Mouse (Mus musculus) intestine, embryonic 14.5 days (tissue): Measurements from ENCODE around the gene Bnipl. TPM values are rescaled to one million over a fixed set of nuclear protein-coding genes. Genes with fewer than 3 reads are reported as not detected.

Experiments used
- ATAC-seq: fragments of 200-750 bp; cut with Nextera tagmentation; replicated peaks from 2 replicates; pipeline ENCODE4 v1.8.0; 2017; ENCODE audit warnings: low read depth, moderate number of reproducible peaks, moderate TSS enrichment, moderate library complexity; ENCODE audit not compliant: low FRiP score, low TSS enrichment
- DNase-seq: peaks from one replicate; pipeline ENCODE4 v3.0.0-alpha.2; 2018; ENCODE audit warnings: low spot score
- H3K27ac ChIP-seq: fragments of 300-500 bp; sonication (generic); 2 replicates; pipeline ENCODE4 v1.5.1; 2014; ENCODE audit warnings: low read depth, mild to moderate bottlenecking, control low read depth
- H3K27me3 ChIP-seq: fragments of 300-500 bp; sonication (generic); replicated peaks from 2 replicates; pipeline ENCODE4 v1.6.1; 2014; ENCODE audit warnings: low read length, control low read depth; ENCODE audit not compliant: control insufficient read depth, insufficient read depth
- H3K36me3 ChIP-seq: fragments of 300-500 bp; sonication (generic); 2 replicates; pipeline ENCODE4 v1.6.1; 2014; ENCODE audit warnings: low read length, control low read depth; ENCODE audit not compliant: control insufficient read depth, insufficient read depth
- H3K4me1 ChIP-seq: fragments of 300-500 bp; sonication (generic); replicated peaks from 2 replicates; pipeline ENCODE4 v1.6.1; 2014; ENCODE audit warnings: low read length, control low read depth, mixed read lengths; ENCODE audit not compliant: control insufficient read depth, insufficient read depth
- H3K4me2 ChIP-seq: fragments of 300-500 bp; sonication (generic); 2 replicates; pipeline ENCODE4 v1.6.1; 2014; ENCODE audit warnings: low read length
- H3K4me3 ChIP-seq: fragments of 300-500 bp; sonication (generic); 2 replicates; pipeline ENCODE4 v1.5.1; 2014; ENCODE audit warnings: low read depth, low read length, control low read depth, mixed read lengths
- H3K9ac ChIP-seq: fragments of 300-500 bp; sonication (generic); 2 replicates; pipeline ENCODE4 v1.6.1; 2014; ENCODE audit warnings: mild to moderate bottlenecking, low read length
- H3K9me3 ChIP-seq: fragments of 300-500 bp; sonication (generic); 2 replicates; pipeline ENCODE4 v1.6.1; 2016; ENCODE audit warnings: low read length, control low read depth; ENCODE audit not compliant: control insufficient read depth
- WGBS: fragments of 180-500 bp; shearing (Covaris S2); extraction: QIAGEN DNeasy Blood & Tissue Kit; methylation state at CpG from one replicate; pipeline ENCODE4 v1.1.7; 2014; 5-methylcytosine and 5-hydroxymethylcytosine counted together
- polyA plus RNA-seq: library from polyadenylated mRNA; unstranded; fragments of >200 nt; fragmentation: Nextera tagmentation; extraction: Ambion mirVana; gene quantifications from 2 replicates; pipeline ENCODE4 v1.2.1, GENCODE M21; 2014

The Bnipl gene
- polyA plus RNA-seq, 1 experiment from 2014 or later, result 1.0 TPM

DNA sequence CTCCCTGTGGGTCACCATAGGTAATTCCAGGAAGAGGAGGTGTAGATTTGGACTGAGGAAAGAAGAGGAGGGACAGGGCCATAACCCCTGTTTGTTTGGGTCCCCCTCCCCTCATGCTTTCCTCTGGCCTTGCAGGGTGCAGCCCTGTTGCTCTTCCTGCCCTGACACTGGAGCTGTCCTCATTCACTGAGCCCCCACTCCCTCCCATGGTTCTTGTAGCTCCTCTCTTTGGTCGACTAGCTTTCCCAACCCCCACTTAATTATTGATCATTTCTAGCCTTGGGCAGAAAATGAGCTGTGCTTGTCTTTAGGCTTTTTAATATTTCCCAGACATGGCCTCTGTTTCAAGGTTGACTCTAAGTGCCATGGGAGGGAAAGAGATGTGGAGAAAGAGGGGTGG, 33.1 kb upstream of the Bnipl start:
- Histone ChIP-seq H3K27ac (no peak overlapping the region), H3K9ac (peak overlapping the region; percentile 80; the same call in 1 of the 2 replicates), H3K9me3 (no peaks in the 10 kb centered on the region), H3K4me2 (peak overlapping the region; percentile 84), H3K27me3 (no peaks in the 10 kb centered on the region), H3K36me3 (peaks cover 17% of the 10 kb centered on the region), H3K4me1 (peaks cover 21% of the 10 kb centered on the region; the same call in 1 of the 2 replicates), H3K4me3 (peak overlapping the region; percentile 87)
- no peak for DNase-seq
- 14% methylated on average over 1 of the region's 1 CpGs for WGBS
- no peak for ATAC-seq

DNA sequence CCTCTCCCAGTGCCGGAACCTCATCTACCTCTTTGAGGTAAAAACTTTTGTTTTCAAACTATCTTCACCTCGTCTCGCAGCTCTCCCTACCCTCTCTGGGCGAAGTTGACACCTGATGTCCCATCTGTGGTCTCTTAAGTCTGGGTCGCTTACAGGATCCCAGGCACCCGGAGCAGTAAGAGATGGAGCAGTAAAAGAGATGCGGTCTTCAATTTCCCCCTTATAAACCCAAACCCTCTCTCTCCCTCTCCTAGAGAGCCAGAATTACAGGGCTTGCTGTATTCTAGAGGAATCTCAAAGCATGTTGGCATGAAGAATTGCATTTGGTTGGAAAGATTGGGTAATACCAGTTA, 32.6 kb upstream of the Bnipl start:
- under 1% methylated on average over 7 of the region's 7 CpGs for WGBS
- H3K27ac ChIP-seq, result peak overlapping the region; percentile 92
- DNase-seq (no peak), ATAC-seq (no peak)
- H3K27me3 ChIP-seq, result no peaks in the 10 kb centered on the region
- peaks cover 14% of the 10 kb centered on the region for H3K36me3 ChIP-seq
- H3K4me1 ChIP-seq, result peaks cover 21% of the 10 kb centered on the region; the same call in 1 of the 2 replicates
- H3K9ac ChIP-seq, result peak overlapping the region; percentile 80
- H3K4me2 ChIP-seq, result peak overlapping the region; percentile 84
- H3K9me3 ChIP-seq, result no peaks in the 10 kb centered on the region
- peak overlapping the region; percentile 87 for H3K4me3 ChIP-seq

GRCm38 (mm10) chr3:95282865-95283588, 32.0 kb upstream of the Bnipl start:
- DNase-seq (peak; percentile 87), ATAC-seq (peak; percentile 56)
- under 1% methylated on average over 51 of the region's 51 CpGs for WGBS
- peaks cover 8% of the 10 kb centered on the region for H3K36me3 ChIP-seq
- peak overlapping the region; percentile 80 for H3K9ac ChIP-seq
- peak overlapping the region; percentile 87 for H3K4me3 ChIP-seq
- no peaks in the 10 kb centered on the region for H3K27me3 ChIP-seq
- peak overlapping the region; percentile 84 for H3K4me2 ChIP-seq
- peak overlapping the region; percentile 92 for H3K27ac ChIP-seq
- H3K4me1 ChIP-seq, result peaks cover 21% of the 10 kb centered on the region; the same call in 1 of the 2 replicates
- H3K9me3 ChIP-seq, result no peaks in the 10 kb centered on the region

GRCm38 (mm10) chr3:95282381-95282864, 31.4 kb upstream of the Bnipl start:
- DNase-seq (no peak), ATAC-seq (no peak)
- under 1% methylated on average over 11 of the region's 11 CpGs for WGBS
- Histone ChIP-seq H3K27ac (peak overlapping the region; percentile 92), H3K4me3 (peak overlapping the region; percentile 87), H3K4me2 (peak overlapping the region; percentile 84), H3K9ac (peak overlapping the region; percentile 80), H3K27me3 (no peaks in the 10 kb centered on the region), H3K36me3 (peaks cover 2% of the 10 kb centered on the region), H3K9me3 (no peaks in the 10 kb centered on the region), H3K4me1 (peaks cover 21% of the 10 kb centered on the region; the same call in 1 of the 2 replicates)

DNA sequence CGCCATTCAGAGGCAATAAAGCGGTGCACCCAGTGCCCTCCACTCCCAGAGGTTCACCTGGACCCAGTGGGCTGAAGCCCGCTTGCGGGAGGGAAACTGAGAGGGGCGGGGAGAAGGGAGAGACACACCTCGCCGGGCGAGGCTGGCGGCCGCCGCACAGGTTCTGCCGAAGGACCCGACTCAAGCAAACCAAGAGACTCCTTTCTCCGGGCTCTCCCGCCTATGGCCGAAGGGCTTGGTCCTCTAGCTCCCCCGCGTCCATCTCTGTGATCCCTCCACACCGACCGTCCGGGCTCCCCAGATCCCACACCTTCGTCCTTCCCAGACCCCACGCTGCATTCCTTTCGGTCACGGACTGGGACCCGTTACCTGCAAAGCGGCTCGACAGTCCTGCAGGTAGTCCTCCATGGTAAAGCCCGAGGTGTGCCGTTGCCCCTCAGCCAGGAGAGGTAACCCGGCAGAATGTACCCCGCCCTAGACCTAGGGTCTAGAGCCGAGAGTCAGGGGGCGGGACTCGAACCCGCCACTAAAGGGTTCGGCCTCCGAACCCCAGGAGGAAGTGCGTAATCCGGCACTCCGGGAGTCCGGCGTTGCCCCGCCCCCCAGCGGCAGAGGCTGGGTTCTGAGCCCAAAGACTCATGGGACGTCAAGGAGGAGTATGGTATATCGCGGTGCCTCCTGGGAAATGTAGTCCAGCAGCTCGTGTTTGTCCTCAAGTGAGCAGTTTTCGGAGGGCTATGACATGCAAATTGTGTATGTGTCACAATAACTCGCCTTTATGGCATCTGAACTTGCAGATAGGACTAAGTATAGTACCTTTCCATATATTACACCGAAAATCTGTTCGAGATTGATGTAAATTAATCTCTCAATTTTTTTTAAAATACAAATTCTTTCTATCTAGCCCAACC, 30.5 kb upstream of the Bnipl start, which contains the start of the genes Mindy1 and Prune1:
Gene Mindy1 (plus strand): TSS at position 130 of the 911 bp plus-strand sequence.
Gene Prune1 (minus strand): TSS at position 861 of the 911 bp plus-strand sequence.
- H3K9ac ChIP-seq, result peak within 1 kb of the TSS; percentile 89
- WGBS, result under 1% methylated on average over 52 of the region's 53 CpGs
- no peaks in the 10 kb centered on the region for H3K36me3 ChIP-seq
- peak within 1 kb of the TSS; percentile 92 for H3K27ac ChIP-seq
- peaks cover 21% of the 10 kb centered on the region; the same call in 1 of the 2 replicates for H3K4me1 ChIP-seq
- H3K4me2 ChIP-seq, result peak within 1 kb of the TSS; percentile 84
- H3K4me3 ChIP-seq, result peak within 1 kb of the TSS; percentile 87
- H3K9me3 ChIP-seq, result no peaks in the 10 kb centered on the region
- ATAC-seq (peak; percentile 92), DNase-seq (peak; percentile 97)
- H3K27me3 ChIP-seq, result no peaks in the 10 kb centered on the region

DNA sequence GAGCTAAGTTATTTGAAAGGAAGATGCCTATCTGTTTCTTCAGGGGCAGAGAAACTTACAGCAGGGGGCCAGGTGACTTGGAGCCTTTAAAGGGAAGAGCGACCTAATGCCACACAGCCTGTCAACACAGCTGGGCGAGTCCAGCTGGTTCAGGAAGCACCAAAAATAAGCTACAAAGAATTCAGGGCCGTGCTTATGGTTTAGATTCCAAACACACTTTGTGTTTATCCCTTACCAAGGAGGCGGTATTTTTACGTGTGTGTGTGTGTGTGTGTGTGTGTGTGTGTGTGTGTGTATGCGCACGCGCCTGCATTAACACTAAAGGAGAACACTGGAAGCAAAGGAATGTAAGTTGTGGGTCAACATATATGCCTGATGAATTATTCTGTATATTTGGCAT, 29.8 kb upstream of the Bnipl start:
- Histone ChIP-seq H3K4me1 (peaks cover 21% of the 10 kb centered on the region; the same call in 1 of the 2 replicates), H3K36me3 (no peaks in the 10 kb centered on the region), H3K4me2 (peak overlapping the region; percentile 84), H3K27ac (peak overlapping the region; percentile 84), H3K9ac (peak overlapping the region; percentile 89), H3K4me3 (peak overlapping the region; percentile 87), H3K27me3 (no peaks in the 10 kb centered on the region), H3K9me3 (no peaks in the 10 kb centered on the region)
- ATAC-seq (no peak), DNase-seq (peak; percentile 58)
- 15% methylated on average over 8 of the region's 8 CpGs for WGBS

DNA sequence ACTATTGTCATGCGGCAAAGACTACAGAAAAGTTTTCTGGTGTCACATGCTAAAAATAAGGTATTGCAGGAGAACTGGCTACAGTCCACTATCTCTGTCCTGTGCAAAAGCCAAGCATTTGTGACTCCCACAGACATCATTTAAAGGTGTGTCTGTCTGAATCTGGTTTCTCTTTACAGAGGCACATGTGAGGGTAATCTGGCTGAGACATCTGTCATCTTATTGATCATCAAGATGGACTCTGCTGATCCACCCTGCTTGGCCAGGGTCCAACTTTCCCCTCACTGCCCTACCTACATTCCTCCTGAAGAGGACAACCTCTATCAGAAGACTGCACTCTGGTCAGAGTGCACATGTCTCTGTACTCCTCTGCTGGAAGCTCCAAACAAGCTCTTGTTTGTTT, 26.2 kb upstream of the Bnipl start:
- WGBS, result 92% methylated on average over 1 of the region's 1 CpGs

DNA sequence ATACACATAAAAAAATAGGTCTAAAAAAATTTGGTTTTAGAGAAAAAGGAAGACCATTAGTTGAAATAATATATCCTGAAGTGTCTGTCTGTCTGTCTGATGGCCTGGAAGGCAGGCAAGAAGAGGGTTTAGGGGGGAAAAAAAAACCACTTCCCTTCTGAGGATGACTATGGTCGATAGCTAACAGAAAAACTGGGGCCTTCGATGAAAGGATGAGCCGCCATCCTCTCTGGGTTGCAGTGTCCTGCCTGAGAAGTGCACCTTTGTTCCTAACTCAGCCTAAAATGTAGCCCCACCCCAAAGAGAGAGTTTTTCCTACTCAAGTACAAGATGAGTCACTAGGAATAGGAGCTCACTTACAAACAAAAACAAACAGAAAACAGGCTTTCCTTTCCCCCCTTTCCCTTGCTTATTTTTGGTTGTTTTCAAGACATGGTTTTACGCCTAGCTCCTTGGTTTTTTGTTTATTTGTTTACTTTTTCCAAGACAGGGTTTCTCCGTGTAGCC, 25.5 kb upstream of the Bnipl start:
- Histone ChIP-seq H3K4me1 (peaks cover 6% of the 10 kb centered on the region), H3K9ac (no peak overlapping the region), H3K9me3 (no peaks in the 10 kb centered on the region), H3K36me3 (no peaks in the 10 kb centered on the region), H3K4me3 (no peak overlapping the region), H3K4me2 (no peak overlapping the region), H3K27ac (no peak overlapping the region), H3K27me3 (no peaks in the 10 kb centered on the region)
- DNase-seq (no peak), ATAC-seq (no peak)
- WGBS, result 76% methylated on average over 5 of the region's 5 CpGs

More for the DNA sequence above, 26.2 kb upstream of the Bnipl start:
- DNase-seq, result no peak
- H3K4me3 ChIP-seq, result no peak overlapping the region
- H3K27ac ChIP-seq, result no peak overlapping the region
- H3K4me2 ChIP-seq, result no peak overlapping the region
- H3K9ac ChIP-seq, result no peak overlapping the region
- no peaks in the 10 kb centered on the region for H3K36me3 ChIP-seq
- ATAC-seq, result no peak
- H3K4me1 ChIP-seq, result peaks cover 6% of the 10 kb centered on the region
- H3K27me3 ChIP-seq, result no peaks in the 10 kb centered on the region
- no peaks in the 10 kb centered on the region for H3K9me3 ChIP-seq
